Mouse (Mus musculus) retina, embryonic 14.5 days (tissue): ENCODE measurements at regions not wholly inside any gene's neighbourhood (a gene's known extent, or its start where the extent isn't known, plus 50 kb on each side); places are given as distances from the start of the nearest gene placed in this dataset.

Experiments used
- DNase-seq: peaks from one replicate; pipeline ENCODE4 v3.0.0-alpha.2; 2015; ENCODE audit warnings: low spot score

GRCm38 (mm10) chr8:80422190-80422589, 71.4 kb upstream of the Gypa start:
- no peak for DNase-seq

GRCm38 (mm10) chr8:80416121-80416520, 77.5 kb upstream of the Gypa start:
- no peak for DNase-seq

- DNase-seq: no peak
Observed at GRCm38 (mm10) chr8:80399594-80400207, 93.9 kb upstream of the Gypa start.

- DNase-seq: no peak
Observed at GRCm38 (mm10) chr8:80395010-80395409, 98.6 kb upstream of the Gypa start.

- no peak for DNase-seq
Observed at GRCm38 (mm10) chr8:80393111-80393510, 100.5 kb upstream of the Gypa start.

GRCm38 (mm10) chr8:80369221-80369620, 124.4 kb upstream of the Gypa start:
- no peak for DNase-seq

GRCm38 (mm10) chr8:80364059-80364458, 129.5 kb upstream of the Gypa start:
- no peak for DNase-seq

- DNase-seq: no peak
Observed at GRCm38 (mm10) chr8:80343299-80343698, 150.3 kb upstream of the Gypa start.

GRCm38 (mm10) chr8:80337872-80338271, 155.7 kb upstream of the Gypa start:
- DNase-seq: no peak

GRCm38 (mm10) chr8:80328676-80329075, 164.9 kb upstream of the Gypa start:
- DNase-seq: no peak

GRCm38 (mm10) chr8:80325859-80326258, 167.7 kb upstream of the Gypa start:
- DNase-seq: no peak

- no peak for DNase-seq
Observed at GRCm38 (mm10) chr8:80325132-80325531, 168.4 kb upstream of the Gypa start.

- no peak for DNase-seq
Observed at GRCm38 (mm10) chr8:80318231-80318870, 175.2 kb upstream of the Gypa start.

GRCm38 (mm10) chr8:80315371-80315770, 178.2 kb upstream of the Gypa start:
- DNase-seq: peak; percentile 68

GRCm38 (mm10) chr8:80314826-80315225, 178.8 kb upstream of the Gypa start:
- DNase-seq: peak; percentile 74

- peak; percentile 32 for DNase-seq
Observed at GRCm38 (mm10) chr8:80313883-80314635, 179.5 kb upstream of the Gypa start.

GRCm38 (mm10) chr8:80307761-80308160, 185.8 kb upstream of the Gypa start:
- DNase-seq: no peak

GRCm38 (mm10) chr8:80298596-80298995, 195.0 kb upstream of the Gypa start:
- no peak for DNase-seq

GRCm38 (mm10) chr8:80290311-80290710, 203.3 kb upstream of the Gypa start:
- DNase-seq: no peak

- no peak for DNase-seq
Observed at GRCm38 (mm10) chr8:80289282-80289681, 204.3 kb upstream of the Gypa start.

GRCm38 (mm10) chr8:80268910-80269460, 211.2 kb upstream of the Hhip start:
- no peak for DNase-seq

GRCm38 (mm10) chr8:80264915-80265314, 207.1 kb upstream of the Hhip start:
- no peak for DNase-seq

- DNase-seq: no peak
Observed at GRCm38 (mm10) chr8:80263468-80263945, 205.7 kb upstream of the Hhip start.
